Mouse (Mus musculus) ovary, adult 18-20 months (tissue): Measurements from ENCODE around the gene Nudt1.
"Not testable (repeated sequence)": the region's sequence is repeated elsewhere in the genome, so short reads cannot be mapped to it uniquely, and the experiment has no call there.

Experiments used
- DNase-seq: peaks from one replicate; pipeline ENCODE4 v3.0.0; 2022; ENCODE audit warnings: low spot score, mixed read lengths

The Nudt1 gene

GRCm38 (mm10) chr5:140345244-140345643 is 23.8 kb downstream of the Nudt1 start:
- DNase-seq, result no peak

GRCm38 (mm10) chr5:140346050-140346449 is 24.6 kb downstream of the Nudt1 start:
- no peak for DNase-seq

- no peak for DNase-seq
Measured at GRCm38 (mm10) chr5:140349882-140350281, 28.4 kb downstream of the Nudt1 start.

GRCm38 (mm10) chr5:140350731-140351497 is 29.5 kb downstream of the Nudt1 start:
- no peak for DNase-seq

GRCm38 (mm10) chr5:140352352-140352751 is 30.9 kb downstream of the Nudt1 start:
- no peak for DNase-seq

- DNase-seq, result no peak
Measured at GRCm38 (mm10) chr5:140355934-140356333, 34.5 kb downstream of the Nudt1 start.

- DNase-seq, result no peak
Measured at GRCm38 (mm10) chr5:140357466-140357865, 36.0 kb downstream of the Nudt1 start.

- no peak for DNase-seq
Measured at GRCm38 (mm10) chr5:140359930-140360674, 38.6 kb downstream of the Nudt1 start.

GRCm38 (mm10) chr5:140364415-140364814 is 43.0 kb downstream of the Nudt1 start:
- DNase-seq, result no peak

- not testable (repeated sequence) for DNase-seq
Measured at GRCm38 (mm10) chr5:140368126-140368525, 46.7 kb downstream of the Nudt1 start.

GRCm38 (mm10) chr5:140368926-140369325 is 47.5 kb downstream of the Nudt1 start:
- no peak for DNase-seq

GRCm38 (mm10) chr5:140369466-140369865 is 48.0 kb downstream of the Nudt1 start:
- DNase-seq, result no peak

GRCm38 (mm10) chr5:140370446-140371254 is 49.2 kb downstream of the Nudt1 start:
- DNase-seq, result no peak

GRCm38 (mm10) chr5:140371671-140372070 is 50.2 kb downstream of the Nudt1 start:
- DNase-seq, result no peak

GRCm38 (mm10) chr5:140373711-140374110 is 52.3 kb downstream of the Nudt1 start:
- no peak for DNase-seq

GRCm38 (mm10) chr5:140374226-140374625 is 52.8 kb downstream of the Nudt1 start:
- DNase-seq, result no peak

- no peak for DNase-seq
Measured at GRCm38 (mm10) chr5:140375249-140375829, 53.9 kb downstream of the Nudt1 start.

- no peak for DNase-seq
Measured at GRCm38 (mm10) chr5:140378121-140378853, 56.8 kb downstream of the Nudt1 start.

- no peak for DNase-seq
Measured at GRCm38 (mm10) chr5:140379299-140379698, 57.8 kb downstream of the Nudt1 start.

GRCm38 (mm10) chr5:140381156-140381555 is 59.7 kb downstream of the Nudt1 start:
- no peak for DNase-seq

GRCm38 (mm10) chr5:140382688-140383087 is 61.2 kb downstream of the Nudt1 start:
- DNase-seq, result no peak
